ENCODE assay signal across 24 mouse cellular contexts in genomic region chr7:44268117-44268516, GRCm38 (mm10). TPM values are rescaled to one million over a fixed set of nuclear protein-coding genes. Genes with fewer than 3 reads are reported as not detected.
"Had no signal": no experiment of that assay in that cellular context is flagged by ENCODE, and none has a peak within 500 bp of the region (broad histone marks: within the 10 kb centered on the region; RNA-seq: fewer than 3 reads in every experiment).

No protein-coding gene starts in this region.

- H3K36me3 ChIP-seq: liver, embryonic 15.5 days; lung, embryonic 15.5 days; midbrain, embryonic 12.5 days; neural tube, embryonic 12.5 days; stomach, embryonic 15.5 days had no signal

- H3K9ac ChIP-seq: liver, embryonic 15.5 days; liver, postnatal 0 days; lung, embryonic 15.5 days; midbrain, embryonic 12.5 days; neural tube, embryonic 12.5 days; stomach, embryonic 15.5 days had no signal

- H3K27ac ChIP-seq: liver, embryonic 15.5 days; lung, embryonic 15.5 days; macrophage; midbrain, embryonic 12.5 days; neural tube, embryonic 12.5 days; stomach, embryonic 15.5 days; stomach, postnatal 0 days had no signal

- H3K9me3 ChIP-seq: liver, embryonic 15.5 days; lung, embryonic 15.5 days; midbrain, embryonic 12.5 days; neural tube, embryonic 12.5 days; stomach, embryonic 15.5 days had no signal

- H3K4me3 ChIP-seq: liver, embryonic 15.5 days; lung, embryonic 15.5 days; megakaryocyte, embryonic 14.5 days; midbrain, embryonic 12.5 days; neural tube, embryonic 12.5 days; stomach, embryonic 15.5 days had no signal

- DNase-seq: liver, postnatal 0 days; lung, adult 2 months; lung, postnatal 14 days; lung, postnatal 36 days; right cerebral cortex, postnatal 14 days; thymus, adult 2 months; thymus, postnatal 25 days; thymus, postnatal 4 days had no signal

- ATAC-seq: liver, postnatal 0 days; lung, postnatal 0 days; midbrain, embryonic 16.5 days had no signal

- H3K4me2 ChIP-seq: liver, embryonic 15.5 days; lung, embryonic 15.5 days; midbrain, embryonic 12.5 days; neural tube, embryonic 12.5 days; stomach, embryonic 15.5 days had no signal

RNA-seq across cellular contexts. Expression of gene Gm15517, which starts 6.9 kb away (rescaled TPM):
- total RNA-seq: megakaryocyte progenitor cell, adult 5-6 weeks; monocyte, adult 5-6 weeks; neutrophil, adult 5-6 weeks had no signal
- polyA plus RNA-seq: liver, embryonic 15.5 days; liver, postnatal 0 days; lung, adult 2 months; lung, embryonic 15.5 days; lung, postnatal 0 days; macrophage; midbrain, embryonic 12.5 days; midbrain, embryonic 16.5 days; neural tube, embryonic 12.5 days; neural tube, embryonic 14.5 days; spleen, adult 2 months; stomach, embryonic 15.5 days; stomach, postnatal 0 days had no signal

RNA-seq across cellular contexts. Expression of gene Acp4, which starts 10.9 kb away (rescaled TPM):
- total RNA-seq: monocyte, adult 5-6 weeks; neutrophil, adult 5-6 weeks had no signal
- polyA plus RNA-seq: liver, postnatal 0 days; lung, adult 2 months; lung, embryonic 15.5 days; lung, postnatal 0 days; macrophage; midbrain, embryonic 16.5 days; neural tube, embryonic 12.5 days; neural tube, embryonic 14.5 days; spleen, adult 2 months; stomach, embryonic 15.5 days; stomach, postnatal 0 days; urinary bladder, adult 2 months had no signal

RNA-seq across cellular contexts. Expression of gene 1700028J19Rik, which starts 21.6 kb away (rescaled TPM):
- total RNA-seq: monocyte, adult 5-6 weeks had no signal

RNA-seq across cellular contexts. Expression of gene Gm36864, which starts 32.1 kb away (rescaled TPM):
- total RNA-seq: megakaryocyte progenitor cell, adult 5-6 weeks; monocyte, adult 5-6 weeks; neutrophil, adult 5-6 weeks had no signal
- polyA plus RNA-seq: liver, embryonic 15.5 days; liver, postnatal 0 days; lung, adult 2 months; lung, embryonic 15.5 days; lung, postnatal 0 days; macrophage; midbrain, embryonic 12.5 days; midbrain, embryonic 16.5 days; neural tube, embryonic 12.5 days; neural tube, embryonic 14.5 days; spleen, adult 2 months; stomach, embryonic 15.5 days; stomach, postnatal 0 days; thymus, adult 2 months; urinary bladder, adult 2 months had no signal
